Mouse (Mus musculus) CH12.LX (cell line): ENCODE data around the gene Slc6a18.
A peak's percentile ranks its signal among the peaks of the same experiment; 100 is the strongest.

Experiments used
- CTCF ChIP-seq, 2 experiments: IDR thresholded peaks in 1 of 2; conservative IDR thresholded peaks in 1 of 2; 2 replicates each; pipeline ENCODE4 v1.5.1; 2011 to 2012; ENCODE audit warnings: low read depth in 2 of 2, low read length in 2 of 2, improper control_type of control experiment in 1 of 2, inconsistent platforms in 1 of 2, mild to moderate bottlenecking in 1 of 2, moderate library complexity in 1 of 2
- E2F4 ChIP-seq: IDR thresholded peaks from 2 replicates; pipeline ENCODE4 v1.6.1; 2011; ENCODE audit warnings: low read depth, low read length, improper control_type of control experiment; ENCODE audit not compliant: insufficient replicate concordance
- EP300 ChIP-seq: IDR thresholded peaks from 2 replicates; pipeline ENCODE4 v1.6.1; 2011; ENCODE audit warnings: low read length, improper control_type of control experiment
- HCFC1 ChIP-seq: IDR thresholded peaks from 2 replicates; pipeline ENCODE4 v1.6.1; 2012; ENCODE audit warnings: low read depth, mild to moderate bottlenecking, inconsistent platforms, low read length, improper control_type of control experiment
- KAT2A ChIP-seq: IDR thresholded peaks from 2 replicates; pipeline ENCODE4 v1.6.1; 2012; ENCODE audit warnings: low read length, improper control_type of control experiment, inconsistent platforms; ENCODE audit not compliant: insufficient replicate concordance
- MAX ChIP-seq: IDR thresholded peaks from 2 replicates; pipeline ENCODE4 v1.6.1; 2011; ENCODE audit warnings: low read length, improper control_type of control experiment
- MEF2A ChIP-seq: IDR thresholded peaks from 2 replicates; pipeline ENCODE4 v1.6.1; 2014; ENCODE audit warnings: low read depth, mild to moderate bottlenecking, inconsistent platforms, low read length, improper control_type of control experiment, borderline replicate concordance
- NRF1 ChIP-seq: IDR thresholded peaks from 2 replicates; pipeline ENCODE4 v1.6.1; 2014; ENCODE audit warnings: low read depth, mild to moderate bottlenecking, inconsistent platforms, low read length, improper control_type of control experiment, moderate library complexity
- POLR2A ChIP-seq: IDR thresholded peaks from 2 replicates; pipeline ENCODE4 v1.6.1; 2011; ENCODE audit warnings: low read depth, mild to moderate bottlenecking, improper control_type of control experiment, low read length
- SMC3 ChIP-seq: IDR thresholded peaks from 2 replicates; pipeline ENCODE4 v1.6.1; 2011; ENCODE audit warnings: low read depth, low read length, improper control_type of control experiment
- TCF12 ChIP-seq: IDR thresholded peaks from 2 replicates; pipeline ENCODE4 v1.6.1; 2014; ENCODE audit warnings: low read depth, mild to moderate bottlenecking, inconsistent platforms, low read length, improper control_type of control experiment
- UBTF ChIP-seq: IDR thresholded peaks from 2 replicates; pipeline ENCODE4 v1.6.1; 2012; ENCODE audit warnings: low read depth, mild to moderate bottlenecking, inconsistent platforms, low read length, improper control_type of control experiment, moderate library complexity
- USF1 ChIP-seq: IDR thresholded peaks from 2 replicates; pipeline ENCODE4 v1.6.1; 2014; ENCODE audit warnings: low read depth, mild to moderate bottlenecking, inconsistent platforms, low read length, improper control_type of control experiment

DNA sequence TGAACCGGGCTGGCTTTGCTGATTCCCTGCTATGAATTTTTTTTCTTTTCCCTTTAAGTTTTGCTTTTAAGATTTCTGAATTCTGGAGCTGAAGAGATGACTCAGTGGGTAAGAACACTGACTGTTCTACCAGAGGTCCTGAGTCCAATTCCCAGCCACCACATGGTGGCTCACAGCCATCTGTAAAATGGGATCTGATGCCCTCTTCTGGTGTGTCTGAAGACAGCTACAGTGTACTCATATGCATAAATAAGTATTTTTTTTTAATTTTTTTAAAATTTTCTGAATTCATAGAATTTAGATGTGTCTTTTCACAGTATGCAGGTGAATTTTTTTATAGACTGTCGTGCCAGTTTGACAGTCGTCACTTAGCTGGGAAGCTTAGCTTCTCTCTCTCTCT is 46.0 kb downstream of the Slc6a18 start:
- peak in 1 of 2 experiments; percentile 53; a peak in 2 of 4 replicates for TF ChIP-seq CTCF (conservative IDR thresholded peaks at IDR 0.05 in 1 of 2, IDR thresholded peaks at IDR 0.05 in 1 of 2; ENCODE audit: low read depth in 2 of 2, low read length in 2 of 2)
- no peak for TF ChIP-seq USF1
- TF ChIP-seq HCFC1, result no peak
- TF ChIP-seq EP300, result no peak
- no peak for TF ChIP-seq TCF12
- no peak for TF ChIP-seq MEF2A
- no peak for TF ChIP-seq POLR2A
- TF ChIP-seq UBTF, result no peak
- no peak for TF ChIP-seq NRF1
- no peak for TF ChIP-seq SMC3
- TF ChIP-seq KAT2A, result no peak
- no peak for TF ChIP-seq MAX
- TF ChIP-seq E2F4, result no peak
